Mouse (Mus musculus) lung, adult 2 months (tissue): ENCODE measurements around the gene Taf15. TPM values are rescaled to one million over a fixed set of nuclear protein-coding genes. Genes with fewer than 3 reads are reported as not detected.
"Not testable (repeated sequence)": the region's sequence is repeated elsewhere in the genome, so short reads cannot be mapped to it uniquely, and the experiment has no call there.

Source experiments
- DNase-seq: peaks from one replicate; pipeline ENCODE4 v3.0.0; 2022
- H3K4me1 ChIP-seq: fragments of 200-500 bp; 2 replicates; pipeline ENCODE4 v1.6.1; 2011; ENCODE audit warnings: low read length; ENCODE audit not compliant: control insufficient read depth, insufficient read depth
- H3K4me3 ChIP-seq: fragments of 200-500 bp; replicated peaks from 2 replicates; pipeline ENCODE3; 2011; ENCODE audit warnings: low read depth, mild to moderate bottlenecking, control low read depth, low read length; ENCODE audit errors: extremely low read depth
- CTCF ChIP-seq: fragments of 200-500 bp; IDR thresholded peaks from 2 replicates; pipeline ENCODE4 v1.5.1; 2011; ENCODE audit warnings: mild to moderate bottlenecking, low read length, control low read depth; ENCODE audit not compliant: insufficient read depth
- POLR2A ChIP-seq: fragments of 200-500 bp; IDR thresholded peaks from 2 replicates; pipeline ENCODE4 v1.6.1; 2011; ENCODE audit warnings: low read depth, mild to moderate bottlenecking, control low read depth, low read length, borderline replicate concordance; ENCODE audit errors: extremely low read depth
- WGBS: fragments of 180-500 bp; shearing (Covaris S2); methylation state at CpG from one replicate; pipeline ENCODE4 v1.1.7; 2018; 5-methylcytosine and 5-hydroxymethylcytosine counted together
- polyA plus RNA-seq: library from polyadenylated mRNA; depleted of rRNA; stranded (reverse); fragments of >200 nt; gene quantifications from 2 replicates; pipeline ENCODE4 v1.2.3, GENCODE M21; 2012; rRNA removed

The Taf15 gene
- polyA plus RNA-seq, 1 experiment, result 10.7 TPM

- WGBS, result 69% methylated on average over 8 of the region's 8 CpGs
- Histone ChIP-seq H3K4me1 (peaks cover 5% of the 10 kb centered on the region), H3K4me3 (no peak overlapping the region)
- no peak for DNase-seq
- TF ChIP-seq CTCF (no peak), POLR2A (no peak)
These were observed 61.3 kb downstream of the Taf15 start for GRCm38 (mm10) chr11:83534143-83534542.

- peaks cover 5% of the 10 kb centered on the region for H3K4me1 ChIP-seq
- WGBS, result 28% methylated on average over 13 of the region's 13 CpGs
- H3K4me3 ChIP-seq, result no peak overlapping the region
- TF ChIP-seq CTCF, result no peak
- no peak for TF ChIP-seq POLR2A
- peak; percentile 61 for DNase-seq
These were observed 61.9 kb downstream of the Taf15 start for GRCm38 (mm10) chr11:83534609-83535423.

- Histone ChIP-seq H3K4me3 (no peak overlapping the region), H3K4me1 (peaks cover 5% of the 10 kb centered on the region)
- no peak for TF ChIP-seq POLR2A
- no peak for TF ChIP-seq CTCF
- DNase-seq, result no peak
- 72% methylated on average over 3 of the region's 3 CpGs for WGBS
These were observed 63.9 kb downstream of the Taf15 start for GRCm38 (mm10) chr11:83536831-83537230.

GRCm38 (mm10) chr11:83538705-83539314, 65.9 kb downstream of the Taf15 start:
- H3K4me1 ChIP-seq, result peaks cover 5% of the 10 kb centered on the region
- no peak for TF ChIP-seq CTCF
- no peak for TF ChIP-seq POLR2A
- WGBS, result 74% methylated on average over 3 of the region's 3 CpGs
- H3K4me3 ChIP-seq, result no peak overlapping the region
- DNase-seq, result no peak

GRCm38 (mm10) chr11:83540931-83541330, 68.0 kb downstream of the Taf15 start:
- no peak overlapping the region for H3K4me3 ChIP-seq
- no peaks in the 10 kb centered on the region for H3K4me1 ChIP-seq
- no peak for TF ChIP-seq POLR2A
- no peak for TF ChIP-seq CTCF
- no peak for DNase-seq
- WGBS, result 68% methylated on average over 2 of the region's 2 CpGs

GRCm38 (mm10) chr11:83541415-83541814, 68.5 kb downstream of the Taf15 start:
- no peak for DNase-seq
- Histone ChIP-seq H3K4me3 (no peak overlapping the region), H3K4me1 (no peaks in the 10 kb centered on the region)
- WGBS, result 85% methylated on average over 3 of the region's 3 CpGs
- TF ChIP-seq CTCF, result no peak
- no peak for TF ChIP-seq POLR2A

- H3K4me1 ChIP-seq, result no peaks in the 10 kb centered on the region
- TF ChIP-seq CTCF, result no peak
- TF ChIP-seq POLR2A, result no peak
- DNase-seq, result no peak
- no peak overlapping the region for H3K4me3 ChIP-seq
- 46% methylated on average over 3 of the region's 3 CpGs for WGBS
These were observed 71.3 kb downstream of the Taf15 start for GRCm38 (mm10) chr11:83544214-83544613.

- WGBS, result 61% methylated on average over 5 of the region's 5 CpGs
- Histone ChIP-seq H3K4me3 (no peak overlapping the region), H3K4me1 (no peaks in the 10 kb centered on the region)
- TF ChIP-seq POLR2A (no peak), CTCF (no peak)
- no peak for DNase-seq
These were observed 77.3 kb downstream of the Taf15 start for GRCm38 (mm10) chr11:83550186-83550632.

- WGBS, result 81% methylated on average over 7 of the region's 7 CpGs
- H3K4me1 ChIP-seq, DNase-seq, H3K4me3 ChIP-seq: not testable (repeated sequence)
These were observed 78.2 kb downstream of the Taf15 start for GRCm38 (mm10) chr11:83551037-83551436.

GRCm38 (mm10) chr11:83551668-83552067, 78.8 kb downstream of the Taf15 start:
- TF ChIP-seq CTCF (no peak), POLR2A (no peak)
- WGBS, result 83% methylated on average over 5 of the region's 5 CpGs
- no peak for DNase-seq
- H3K4me1 ChIP-seq, result no peaks in the 10 kb centered on the region
- no peak overlapping the region for H3K4me3 ChIP-seq

Other genes starting within 250 kb of the Taf15 start
- 0.02 and 0.17 TPM in 2 replicates for gene Slfn14, start 186.4 kb upstream of the Taf15 start, polyA plus RNA-seq
- 31.4 and 43.9 TPM in 2 replicates for gene Ap2b1, start 174.1 kb upstream of the Taf15 start, polyA plus RNA-seq
- gene Pex12, start 170.5 kb upstream of the Taf15 start, polyA plus RNA-seq, result 6.5 and 6.7 TPM in 2 replicates
- 1.9 and 2.4 TPM in 2 replicates for gene Rasl10b, start 63.9 kb upstream of the Taf15 start, polyA plus RNA-seq
- gene Gas2l2, start 43.6 kb upstream of the Taf15 start, polyA plus RNA-seq, result 2.8 TPM in 2 replicates
- 0.54 TPM in 1 of 2 replicates, not detected in the other for gene 1700020L24Rik, start 35.4 kb upstream of the Taf15 start, polyA plus RNA-seq
- gene Mmp28, start 10.0 kb upstream of the Taf15 start, polyA plus RNA-seq, result 20.1 and 33.3 TPM in 2 replicates
- gene Heatr9, start 49.1 kb downstream of the Taf15 start, polyA plus RNA-seq, result 0.06 TPM in 1 of 2 replicates, not detected in the other
- gene Ccl5, start 57.4 kb downstream of the Taf15 start, polyA plus RNA-seq, result 70.3 and 198 TPM in 2 replicates
- 3.6 and 8.0 TPM in 2 replicates for gene Ccl9, start 105.5 kb downstream of the Taf15 start, polyA plus RNA-seq
- gene Ccl6, start 120.0 kb downstream of the Taf15 start, polyA plus RNA-seq, result 64.7 and 98.8 TPM in 2 replicates
- not detected in 2 replicates for gene Rpl9-ps1, start 172.5 kb downstream of the Taf15 start, polyA plus RNA-seq
- 4.3 and 5.7 TPM in 2 replicates for gene Ccl3, start 176.3 kb downstream of the Taf15 start, polyA plus RNA-seq
- 2.6 and 3.2 TPM in 2 replicates for gene Ccl4, start 189.5 kb downstream of the Taf15 start, polyA plus RNA-seq
- gene Wfdc17, start 230.9 kb downstream of the Taf15 start, polyA plus RNA-seq, result 5.2 and 6.0 TPM in 2 replicates
- not detected in 2 replicates for gene Wfdc18, start 235.9 kb downstream of the Taf15 start, polyA plus RNA-seq